Mouse (Mus musculus) lung, adult 2 months (tissue): ENCODE data around the gene Ppox. TPM values are rescaled to one million over a fixed set of nuclear protein-coding genes. Genes with fewer than 3 reads are reported as not detected.
"Not testable (repeated sequence)": the region's sequence is repeated elsewhere in the genome, so short reads cannot be mapped to it uniquely, and the experiment has no call there.

Experiments used
- DNase-seq: peaks from one replicate; pipeline ENCODE4 v3.0.0; 2022
- H3K4me1 ChIP-seq: fragments of 200-500 bp; 2 replicates; pipeline ENCODE4 v1.6.1; 2011; ENCODE audit warnings: low read length; ENCODE audit not compliant: control insufficient read depth, insufficient read depth
- H3K4me3 ChIP-seq: fragments of 200-500 bp; replicated peaks from 2 replicates; pipeline ENCODE3; 2011; ENCODE audit warnings: low read depth, mild to moderate bottlenecking, control low read depth, low read length; ENCODE audit errors: extremely low read depth
- CTCF ChIP-seq: fragments of 200-500 bp; IDR thresholded peaks from 2 replicates; pipeline ENCODE4 v1.5.1; 2011; ENCODE audit warnings: mild to moderate bottlenecking, low read length, control low read depth; ENCODE audit not compliant: insufficient read depth
- POLR2A ChIP-seq: fragments of 200-500 bp; IDR thresholded peaks from 2 replicates; pipeline ENCODE4 v1.6.1; 2011; ENCODE audit warnings: low read depth, mild to moderate bottlenecking, control low read depth, low read length, borderline replicate concordance; ENCODE audit errors: extremely low read depth
- WGBS: fragments of 180-500 bp; shearing (Covaris S2); methylation state at CpG from one replicate; pipeline ENCODE4 v1.1.7; 2018; 5-methylcytosine and 5-hydroxymethylcytosine counted together
- polyA plus RNA-seq: library from polyadenylated mRNA; depleted of rRNA; stranded (reverse); fragments of >200 nt; gene quantifications from 2 replicates; pipeline ENCODE4 v1.2.3, GENCODE M21; 2012; rRNA removed

Ppox gene
- polyA plus RNA-seq: 40.6 and 49.0 TPM in 2 replicates

GRCm38 (mm10) chr1:171280916-171281527 is at the start of gene Ppox:
Ppox (minus strand) TSS chr1:171281186.
- H3K4me1 ChIP-seq: peaks cover 9% of the 10 kb centered on the region
- H3K4me3 ChIP-seq: peak within 1 kb of the TSS; percentile 91
- peak; percentile 90 for DNase-seq
- WGBS: under 1% methylated on average over 26 of the region's 26 CpGs
- TF ChIP-seq POLR2A (peak; percentile 34; the same call in 1 of the 2 replicates), CTCF (no peak)

DNA sequence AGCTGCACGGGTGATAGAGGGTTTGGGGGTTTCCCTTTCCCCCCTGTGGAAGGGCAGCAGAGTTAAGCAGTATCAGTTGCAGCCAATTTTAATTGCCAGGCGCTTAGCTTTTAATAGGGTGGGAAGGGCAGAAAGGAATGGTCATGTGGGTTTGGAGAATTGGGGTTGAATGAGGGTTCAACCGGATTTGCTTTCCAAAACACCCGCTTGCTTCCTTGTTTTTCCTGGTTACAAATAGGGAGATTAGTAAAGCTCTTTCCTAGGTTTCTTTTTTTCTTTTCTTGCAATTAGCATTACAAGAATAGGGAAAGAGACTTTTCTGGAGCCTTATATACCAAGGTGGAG is 49.2 kb upstream of the Ppox start:
- 0% methylated on average over 4 of the region's 4 CpGs for WGBS
- Histone ChIP-seq H3K4me3 (peak overlapping the region; percentile 82), H3K4me1 (peaks cover 9% of the 10 kb centered on the region)
- DNase-seq: no peak
- TF ChIP-seq POLR2A (no peak), CTCF (no peak)

- TF ChIP-seq CTCF: no peak
- peak; percentile 43; the same call in 1 of the 2 replicates for TF ChIP-seq POLR2A
- peak overlapping the region; percentile 82 for H3K4me3 ChIP-seq
- peaks cover 9% of the 10 kb centered on the region for H3K4me1 ChIP-seq
- DNase-seq: peak; percentile 53
- WGBS: 1% methylated on average over 52 of the region's 61 CpGs
These were observed 48.6 kb upstream of the Ppox start for GRCm38 (mm10) chr1:171329433-171330215.

DNA sequence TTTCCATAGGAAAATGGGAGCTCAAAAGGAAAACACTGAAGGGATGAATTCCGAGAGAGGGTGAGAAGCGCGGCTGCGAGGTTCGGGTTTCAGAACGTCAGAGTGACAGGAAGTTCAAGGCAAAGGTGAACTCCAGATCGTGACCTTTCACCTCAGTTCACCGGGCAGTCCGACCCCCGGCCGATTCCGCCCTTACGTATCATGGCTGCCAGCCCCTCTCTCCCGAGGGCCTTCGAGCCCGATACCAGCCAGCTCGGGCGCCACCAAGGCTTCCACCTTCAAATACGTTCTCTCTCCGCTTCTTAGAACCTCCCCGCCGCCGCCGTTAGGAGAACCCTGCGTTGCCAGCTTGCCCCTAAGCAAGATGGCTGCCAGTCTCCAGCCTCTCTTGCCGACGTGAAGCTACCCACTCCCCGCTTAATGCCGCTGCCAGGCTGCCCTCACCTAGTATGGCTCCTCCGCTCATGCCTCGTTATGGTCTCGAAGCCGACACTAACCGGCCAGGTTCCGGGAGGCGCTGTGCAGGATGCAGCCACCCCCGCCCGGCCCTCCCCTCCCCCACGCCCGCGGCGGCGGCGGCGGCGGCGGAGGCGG is 48.0 kb upstream of the Ppox start, which contains the start of gene Dedd:
Dedd (plus strand) TSS at position 307 of the 594 bp plus-strand sequence.
- DNase-seq: peak; percentile 92
- TF ChIP-seq CTCF (no peak), POLR2A (peak; percentile 46; the same call in 1 of the 2 replicates)
- Histone ChIP-seq H3K4me1 (peaks cover 9% of the 10 kb centered on the region), H3K4me3 (peak within 1 kb of the TSS; percentile 82)
- WGBS: 1% methylated on average over 47 of the region's 48 CpGs

DNA sequence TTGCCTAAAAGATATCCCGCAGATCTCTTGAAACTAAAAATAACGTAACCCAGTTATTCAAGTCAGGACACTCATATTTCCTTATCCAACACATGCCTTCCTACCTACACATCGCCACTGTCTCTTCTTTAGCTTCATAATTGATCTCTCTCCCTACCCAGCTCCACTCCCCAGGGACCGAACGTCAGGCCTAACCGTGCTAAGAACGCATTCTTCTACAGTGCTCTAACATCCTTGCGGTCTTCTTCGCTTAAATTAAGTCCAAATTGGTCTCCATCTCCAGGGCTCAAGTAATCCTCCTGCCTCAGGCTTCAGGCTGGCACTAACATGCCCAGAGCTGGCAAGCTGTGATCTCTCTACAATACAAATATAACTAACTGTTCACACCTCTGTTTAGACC is 47.3 kb upstream of the Ppox start:
- 14% methylated on average over 9 of the region's 9 CpGs for WGBS
- TF ChIP-seq CTCF: no peak
- no peak for TF ChIP-seq POLR2A
- DNase-seq: no peak
- peaks cover 9% of the 10 kb centered on the region for H3K4me1 ChIP-seq
- peak overlapping the region; percentile 82 for H3K4me3 ChIP-seq

DNA sequence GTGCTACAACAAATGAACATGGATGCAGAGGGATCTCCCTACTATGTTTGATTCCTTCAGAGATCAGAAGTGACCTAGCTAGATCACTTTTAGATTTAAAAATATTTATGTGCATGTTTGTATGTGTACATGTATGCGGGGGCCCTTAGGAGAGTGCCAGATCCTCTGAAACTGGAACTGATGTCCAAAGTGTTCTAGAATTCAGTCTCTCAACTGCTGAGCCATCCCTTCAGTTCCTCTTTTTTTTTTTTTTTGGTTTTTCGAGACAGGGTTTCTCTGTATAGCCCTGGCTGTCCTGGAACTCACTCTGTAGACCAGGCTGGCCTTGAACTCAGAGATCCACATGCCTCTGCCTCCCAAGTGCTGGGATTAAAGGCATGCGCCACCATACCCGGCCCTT is 45.6 kb upstream of the Ppox start:
- not testable (repeated sequence) for DNase-seq, H3K4me3 ChIP-seq, H3K4me1 ChIP-seq
- 67% methylated on average over 4 of the region's 4 CpGs for WGBS

- DNase-seq: no peak
- WGBS: 74% methylated on average over 2 of the region's 2 CpGs
- TF ChIP-seq CTCF (no peak), POLR2A (no peak)
- Histone ChIP-seq H3K4me1 (peaks cover 5% of the 10 kb centered on the region), H3K4me3 (no peak overlapping the region)
These were observed 44.6 kb upstream of the Ppox start for GRCm38 (mm10) chr1:171325571-171325970.

DNA sequence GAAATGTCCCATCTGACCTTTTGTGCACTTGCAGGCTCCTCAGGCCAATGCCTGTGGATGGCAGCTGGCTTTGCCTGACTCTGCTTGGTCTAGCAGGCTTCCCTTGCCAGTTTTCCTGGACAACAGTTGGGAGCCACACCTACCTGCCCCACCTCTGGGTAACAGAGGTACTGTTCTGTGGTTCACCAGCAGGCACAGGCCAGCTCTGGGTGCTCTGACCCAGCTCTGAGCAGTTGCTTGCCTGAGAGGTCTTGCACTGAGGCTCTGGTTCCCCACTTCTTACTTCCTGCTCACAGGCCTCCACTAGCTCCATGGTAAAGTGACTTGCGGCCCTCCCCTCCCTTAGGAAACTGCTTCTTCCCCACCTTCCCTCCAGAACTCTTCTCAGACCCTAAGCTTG is 41.0 kb upstream of the Ppox start:
- H3K4me3 ChIP-seq: no peak overlapping the region
- WGBS: 80% methylated on average over 1 of the region's 1 CpGs
- H3K4me1 ChIP-seq: no peaks in the 10 kb centered on the region
- no peak for DNase-seq
- TF ChIP-seq POLR2A: no peak
- no peak for TF ChIP-seq CTCF

- TF ChIP-seq POLR2A (no peak), CTCF (0 out of 2 replicates have a peak, but pooled peaks have one; percentile 1)
- Histone ChIP-seq H3K4me1 (no peaks in the 10 kb centered on the region), H3K4me3 (no peak overlapping the region)
- DNase-seq: no peak
These were observed 40.4 kb upstream of the Ppox start for GRCm38 (mm10) chr1:171321415-171321814.
